Mouse (Mus musculus) small intestine, adult 2 months (tissue): Measurements from ENCODE around the gene Tmem270.

Source experiments
- CTCF ChIP-seq: fragments of 200-500 bp; IDR thresholded peaks from 2 replicates; pipeline ENCODE4 v1.5.1; 2012; ENCODE audit warnings: low read depth, mild to moderate bottlenecking, control low read depth, inconsistent platforms, low read length, moderate library complexity, mixed read lengths; ENCODE audit not compliant: insufficient replicate concordance, insufficient read length; ENCODE audit errors: extremely low read depth
- POLR2A ChIP-seq: fragments of 200-500 bp; IDR thresholded peaks from 2 replicates; pipeline ENCODE4 v1.6.1; 2012; ENCODE audit warnings: low read depth, mild to moderate bottlenecking, control low read depth, inconsistent platforms, low read length, moderate library complexity

- TF ChIP-seq CTCF (no peak), POLR2A (no peak)
These were observed 47.3 kb downstream of the Tmem270 start for GRCm38 (mm10) chr5:134859193-134859592.
